Mouse (Mus musculus): Measurements from ENCODE around the gene Olfr1307. TPM values are rescaled to one million over a fixed set of nuclear protein-coding genes. Genes with fewer than 3 reads are reported as not detected.

Olfr1307 gene
- polyA plus RNA-seq (2017; shearing (Covaris generic)), result 0.05 TPM

DNA sequence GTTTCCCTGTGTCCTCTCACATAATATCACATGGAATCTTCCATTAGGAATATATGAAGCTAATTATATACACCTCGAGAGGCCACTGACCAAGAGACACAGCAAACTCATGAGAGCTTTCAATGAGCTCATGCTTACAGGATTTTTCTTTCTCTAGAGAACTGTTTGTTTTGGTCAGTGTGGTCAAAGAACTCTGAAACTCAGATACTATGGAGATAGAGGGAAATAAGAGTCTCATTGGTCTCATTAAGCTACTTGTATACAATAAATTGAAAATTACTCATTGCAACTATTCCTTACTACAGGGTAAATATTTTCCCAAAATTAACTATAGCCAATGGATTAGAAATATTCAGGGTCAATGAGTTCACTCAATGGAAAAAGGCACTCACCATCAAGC, at the start of gene Olfr1307:
Gene Olfr1307 (minus strand): TSS at position 101 of the 400 bp plus-strand sequence.

DNA sequence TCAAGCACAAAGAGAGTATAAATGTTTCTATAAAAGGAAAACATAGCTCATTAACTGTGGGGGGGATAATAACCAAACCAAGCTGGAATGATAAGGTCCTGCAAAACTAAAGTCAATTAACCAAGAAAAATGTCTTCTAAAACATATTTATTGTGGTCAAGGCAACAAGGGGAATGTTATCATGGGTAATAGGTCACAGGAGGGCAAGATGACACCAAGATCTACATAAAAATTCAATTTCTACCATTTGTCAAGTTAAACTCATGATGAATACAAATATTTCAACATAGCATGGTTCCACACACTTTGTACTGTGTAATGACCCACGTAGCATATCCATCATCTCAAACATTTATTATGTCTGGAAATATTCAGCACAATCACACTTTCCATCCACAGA, 40.9 kb upstream of the Olfr1307 start, which contains the start of gene Olfr1309:
Gene Olfr1309 (minus strand): TSS at position 101 of the 400 bp plus-strand sequence.

DNA sequence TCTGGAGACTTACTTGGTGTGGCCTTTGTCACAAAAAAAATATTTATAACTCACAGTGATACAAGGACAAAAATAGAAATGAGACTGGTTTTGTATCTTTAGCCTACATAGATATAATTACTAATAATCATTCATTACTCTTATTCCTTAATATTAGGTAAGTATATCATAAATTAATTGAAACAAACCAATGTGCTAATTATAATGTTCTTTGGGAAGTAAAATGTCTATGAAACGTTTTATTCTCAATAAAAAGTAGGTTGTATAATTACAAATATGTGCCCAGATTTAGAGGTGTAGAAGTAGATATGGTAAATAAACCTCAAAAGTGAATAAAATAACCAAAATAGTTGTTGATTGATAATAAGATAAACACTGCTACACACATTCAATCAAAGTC, 15.6 kb upstream of the Olfr1307 start, which contains the start of gene Olfr1308:
Gene Olfr1308 (minus strand): TSS at position 101 of the 400 bp plus-strand sequence.

DNA sequence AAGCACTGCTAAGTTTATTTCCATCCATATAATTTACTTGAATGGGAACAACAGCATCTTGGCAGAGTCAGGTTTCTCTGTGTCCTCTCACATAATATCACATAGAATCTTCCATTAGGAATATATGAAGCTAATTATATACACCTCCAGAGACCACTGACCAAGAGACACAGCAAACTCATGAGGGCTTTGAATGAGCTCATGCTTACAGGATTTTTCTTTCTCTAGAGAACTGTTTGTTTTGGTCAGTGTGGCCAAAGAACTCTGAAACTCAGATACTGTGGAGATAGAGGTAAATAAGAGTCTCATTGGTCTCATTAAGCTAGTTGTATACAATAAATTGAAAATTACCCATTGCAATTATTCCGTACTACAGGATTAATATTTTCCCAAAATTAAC, 33.1 kb downstream of the Olfr1307 start, which contains the start of gene Olfr1306:
Gene Olfr1306 (minus strand): TSS at position 101 of the 400 bp plus-strand sequence.

Other genes with a start within 250 kb of the Olfr1307 start
- 0.10 TPM for gene Olfr1301, start 198.4 kb downstream of the Olfr1307 start, polyA plus RNA-seq (2017; shearing (Covaris generic))
- gene Olfr1302, start 172.0 kb downstream of the Olfr1307 start, polyA plus RNA-seq (2017; shearing (Covaris generic)), result not detected
- gene Olfr1303, start 129.1 kb downstream of the Olfr1307 start, polyA plus RNA-seq (2017; shearing (Covaris generic)), result not detected
- not detected for gene Olfr1305, start 72.3 kb downstream of the Olfr1307 start, polyA plus RNA-seq (2017; shearing (Covaris generic))
- gene Olfr1306, start 33.2 kb downstream of the Olfr1307 start, polyA plus RNA-seq (2017; shearing (Covaris generic)), result not detected
- not detected for gene Olfr1308, start 15.5 kb upstream of the Olfr1307 start, polyA plus RNA-seq (2017; shearing (Covaris generic))
- gene Olfr1309, start 40.8 kb upstream of the Olfr1307 start, polyA plus RNA-seq (2017; shearing (Covaris generic)), result not detected
- not detected for gene Olfr1310, start 63.3 kb upstream of the Olfr1307 start, polyA plus RNA-seq (2017; shearing (Covaris generic))
- gene Olfr1311, start 75.0 kb upstream of the Olfr1307 start, polyA plus RNA-seq (2017; shearing (Covaris generic)), result not detected
- gene Olfr1312, start 100.8 kb upstream of the Olfr1307 start, polyA plus RNA-seq (2017; shearing (Covaris generic)), result 0.11 TPM
- gene Olfr1313, start 128.4 kb upstream of the Olfr1307 start, polyA plus RNA-seq (2017; shearing (Covaris generic)), result not detected
- gene Olfr1314, start 147.3 kb upstream of the Olfr1307 start, polyA plus RNA-seq (2017; shearing (Covaris generic)), result not detected
- gene Olfr1315-ps1, start 166.0 kb upstream of the Olfr1307 start, polyA plus RNA-seq (2017; shearing (Covaris generic)), result not detected
- not detected for gene Olfr1316, start 185.5 kb upstream of the Olfr1307 start, polyA plus RNA-seq (2017; shearing (Covaris generic))
- not detected for gene Olfr1317, start 190.9 kb upstream of the Olfr1307 start, polyA plus RNA-seq (2017; shearing (Covaris generic))
- not detected for gene Olfr1318, start 204.8 kb upstream of the Olfr1307 start, polyA plus RNA-seq (2017; shearing (Covaris generic))